Mouse (Mus musculus): ENCODE measurements around the gene Polrmt.

Gene Polrmt

DNA sequence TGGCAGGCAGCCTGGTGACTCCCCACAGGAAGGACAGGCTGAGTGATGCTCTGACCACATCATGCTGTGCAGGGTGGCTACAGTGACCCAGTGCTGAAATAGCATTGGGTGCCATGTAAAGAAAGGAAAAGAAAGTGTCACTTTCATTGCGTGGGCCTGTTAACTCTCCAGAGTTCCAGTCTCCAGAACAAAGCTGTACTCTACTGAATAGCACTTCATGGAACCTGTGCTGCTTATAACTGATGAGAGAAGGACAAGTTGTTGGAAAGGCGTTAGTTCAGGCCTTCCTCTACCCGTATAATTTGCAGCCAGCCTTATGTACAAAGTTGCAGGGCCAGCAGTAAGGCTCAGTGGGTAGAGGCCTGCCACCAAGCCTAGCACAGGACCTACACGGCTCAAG, 57.7 kb downstream of the Polrmt start, which contains the start of gene Gzmm:
Gene Gzmm, plus strand, starts transcription at position 301 of the 400 bp plus-strand sequence.
- no peak for DNase-seq (ENCODE audit: low read depth, low spot score)

DNA sequence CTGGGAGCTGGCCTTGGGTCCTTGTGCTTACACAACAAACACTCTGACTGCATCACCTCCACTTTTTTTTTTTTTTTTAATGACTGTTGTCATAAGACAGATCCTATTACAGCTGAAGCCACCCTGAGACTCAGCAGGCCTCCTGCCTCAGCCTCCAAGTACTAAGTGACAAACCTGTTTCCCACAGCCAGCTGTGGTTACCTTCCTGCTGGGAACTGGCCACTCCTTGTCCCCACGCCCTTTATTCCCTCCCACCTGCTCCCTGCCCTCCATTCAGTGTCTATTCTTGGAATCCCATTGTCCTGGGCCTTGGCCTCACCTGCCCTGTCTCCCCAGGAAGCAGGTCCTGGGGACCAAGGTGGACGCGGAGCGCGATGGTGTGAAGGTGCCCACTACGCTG, 58.9 kb downstream of the Polrmt start:
- DNase-seq (ENCODE audit: low read depth, low spot score), result no peak

DNA sequence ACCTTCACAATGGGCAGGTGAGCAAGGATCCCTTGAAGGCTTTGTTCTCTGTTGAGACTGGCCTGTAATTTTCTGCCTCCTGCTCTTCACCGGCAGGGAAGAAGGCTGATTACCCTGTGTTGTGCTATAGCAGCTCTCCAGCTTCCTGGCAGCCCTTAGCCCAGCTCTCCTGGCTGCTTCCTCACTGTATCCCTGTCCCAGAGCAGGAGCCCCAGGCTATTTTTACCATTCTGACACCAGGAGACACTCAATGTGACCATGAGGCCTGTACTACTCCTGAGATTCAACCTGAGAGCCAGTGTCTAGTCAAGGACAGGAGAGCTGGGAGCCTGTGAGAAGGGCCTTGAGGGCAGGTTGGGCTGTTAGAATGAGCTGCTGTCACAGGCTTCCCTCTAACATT, 59.7 kb downstream of the Polrmt start:
- DNase-seq (ENCODE audit: low read depth, low spot score), result no peak

DNA sequence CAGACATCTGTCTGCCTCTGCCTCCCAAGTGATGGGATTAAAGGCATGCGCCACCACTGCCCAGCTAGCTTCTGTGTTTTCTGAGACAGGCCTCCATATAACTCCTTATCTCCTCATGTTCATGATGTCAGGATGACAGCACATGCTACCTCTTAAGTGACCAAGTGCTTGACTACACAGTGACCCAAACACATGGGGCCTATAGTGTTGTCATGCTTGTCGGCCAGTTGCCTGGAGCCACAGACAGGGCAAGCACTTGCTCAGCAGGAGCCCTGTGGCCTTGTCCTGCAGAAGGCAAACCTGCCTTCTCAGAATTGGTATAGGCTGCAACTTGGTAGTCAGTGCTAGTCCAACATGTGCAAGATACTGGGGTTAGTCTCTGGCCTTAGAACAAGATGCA, 60.2 kb downstream of the Polrmt start:
- DNase-seq (ENCODE audit: low read depth, low spot score), result no peak
